Mouse (Mus musculus) limb, embryonic 14.5 days (tissue): ENCODE data around the gene Arhgap9. TPM values are rescaled to one million over a fixed set of nuclear protein-coding genes. Genes with fewer than 3 reads are reported as not detected.

Experiments used
- ATAC-seq: fragments of 200-750 bp; cut with Nextera tagmentation; 2 replicates; pipeline ENCODE4 v1.8.0; 2017; ENCODE audit warnings: low read depth, moderate number of reproducible peaks, moderate TSS enrichment; ENCODE audit not compliant: low FRiP score
- DNase-seq: peaks from one replicate; pipeline ENCODE4 v3.0.0-alpha.2; 2015; ENCODE audit warnings: low spot score
- H3K27ac ChIP-seq: fragments of 300-500 bp; sonication (generic); replicated peaks from 2 replicates; pipeline ENCODE4 v1.5.1; 2014; ENCODE audit warnings: low read depth, mild to moderate bottlenecking, low read length, moderate library complexity, mixed read lengths
- H3K27me3 ChIP-seq: fragments of 300-500 bp; sonication (generic); 2 replicates; pipeline ENCODE4 v1.6.1; 2014; ENCODE audit warnings: low read length, mixed read lengths; ENCODE audit not compliant: control insufficient read depth, insufficient read depth
- H3K36me3 ChIP-seq: fragments of 300-500 bp; sonication (generic); 2 replicates; pipeline ENCODE4 v1.6.1; 2014; ENCODE audit warnings: mild to moderate bottlenecking, low read length, moderate library complexity, mixed read lengths; ENCODE audit not compliant: control insufficient read depth, insufficient read depth
- H3K4me1 ChIP-seq: fragments of 300-500 bp; sonication (generic); 2 replicates; pipeline ENCODE4 v1.6.1; 2014; ENCODE audit warnings: antibody characterized with exemption, low read length, mixed read lengths; ENCODE audit not compliant: control insufficient read depth, insufficient read depth
- H3K4me2 ChIP-seq: fragments of 300-500 bp; sonication (generic); replicated peaks from 2 replicates; pipeline ENCODE4 v1.6.1; 2014; ENCODE audit warnings: low read depth, mild to moderate bottlenecking, low read length, moderate library complexity; ENCODE audit not compliant: severe bottlenecking
- H3K4me3 ChIP-seq: fragments of 300-500 bp; sonication (generic); replicated peaks from 2 replicates; pipeline ENCODE4 v1.5.1; 2014; ENCODE audit warnings: low read length
- H3K9ac ChIP-seq: fragments of 300-500 bp; sonication (generic); 2 replicates; pipeline ENCODE4 v1.6.1; 2014; ENCODE audit warnings: mild to moderate bottlenecking, low read depth, low read length, moderate library complexity; ENCODE audit not compliant: severe bottlenecking
- H3K9me3 ChIP-seq: fragments of 300-500 bp; sonication (generic); 2 replicates; pipeline ENCODE4 v1.6.1; 2016; ENCODE audit warnings: low read length; ENCODE audit not compliant: control insufficient read depth
- POLR2A ChIP-seq: fragments of 200-500 bp; IDR thresholded peaks from 2 replicates; pipeline ENCODE4 v1.8.0; 2012; ENCODE audit warnings: inconsistent platforms, mild to moderate bottlenecking, moderate library complexity, borderline replicate concordance; ENCODE audit not compliant: insufficient read depth, insufficient read length; ENCODE audit errors: extremely low read depth
- WGBS: fragments of 180-500 bp; shearing (Covaris S2); extraction: QIAGEN DNeasy Blood & Tissue Kit; methylation state at CpG from one replicate; pipeline ENCODE4 v1.1.7; 2014; 5-methylcytosine and 5-hydroxymethylcytosine counted together
- polyA plus RNA-seq, 2 experiments: library from polyadenylated mRNA; depleted of rRNA in 1 of 2; stranded (reverse) in 1 of 2; unstranded in 1 of 2; fragments of >200 nt; fragmentation: Nextera tagmentation in 1 of 2; extraction: Ambion mirVana in 1 of 2; gene quantifications; 2 replicates each; pipeline versions ENCODE4 v1.2.1 to v1.2.3; 2012 to 2014

Gene Arhgap9
- polyA plus RNA-seq, 2 experiments, result 5.5 to 5.6 TPM

GRCm38 (mm10) chr10:127355336-127355735 is 33.6 kb downstream of the Arhgap9 start:
- DNase-seq (no peak), ATAC-seq (no peak)
- Histone ChIP-seq H3K9me3 (no peaks in the 10 kb centered on the region), H3K4me2 (no peak overlapping the region), H3K36me3 (no peaks in the 10 kb centered on the region), H3K9ac (no peak overlapping the region), H3K27me3 (no peaks in the 10 kb centered on the region), H3K4me1 (0 out of 2 replicates have a peak, but pooled peaks cover 6% of the 10 kb centered on the region), H3K27ac (no peak overlapping the region), H3K4me3 (no peak overlapping the region)
- WGBS, result 72% methylated on average over 10 of the region's 10 CpGs
- TF ChIP-seq POLR2A, result no peak

- Histone ChIP-seq H3K9me3 (no peaks in the 10 kb centered on the region), H3K27ac (no peak overlapping the region), H3K27me3 (no peaks in the 10 kb centered on the region), H3K4me1 (no peaks in the 10 kb centered on the region), H3K36me3 (no peaks in the 10 kb centered on the region), H3K9ac (no peak overlapping the region), H3K4me3 (no peak overlapping the region), H3K4me2 (no peak overlapping the region)
- WGBS, result 78% methylated on average over 3 of the region's 3 CpGs
- DNase-seq (no peak), ATAC-seq (no peak)
- no peak for TF ChIP-seq POLR2A
Observed at GRCm38 (mm10) chr10:127360714-127361113, 39.0 kb downstream of the Arhgap9 start.

DNA sequence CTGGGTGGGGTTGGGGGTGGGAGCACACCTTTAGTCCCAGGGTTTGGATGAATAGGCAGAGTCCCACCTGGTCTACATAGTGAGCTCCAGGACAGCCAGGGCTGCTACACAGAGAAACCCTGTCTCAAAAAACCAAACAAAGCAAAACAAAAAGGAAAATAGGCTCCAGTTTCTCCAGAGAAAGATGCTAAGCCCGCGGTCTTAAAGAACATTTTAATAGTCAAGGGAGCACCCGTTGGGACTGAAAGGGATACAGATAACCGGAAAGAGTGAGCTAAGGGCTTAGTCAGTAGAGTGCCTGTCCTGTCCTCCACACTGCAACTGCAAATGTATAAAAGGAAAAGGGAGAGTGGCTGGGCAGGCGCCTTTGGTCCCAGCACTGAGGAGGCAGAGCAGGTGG is 45.4 kb downstream of the Arhgap9 start:
- H3K4me1 ChIP-seq, result no peaks in the 10 kb centered on the region
- no peak for TF ChIP-seq POLR2A
- no peak overlapping the region for H3K4me2 ChIP-seq
- no peaks in the 10 kb centered on the region for H3K36me3 ChIP-seq
- 75% methylated on average over 5 of the region's 5 CpGs for WGBS
- no peak overlapping the region for H3K27ac ChIP-seq
- no peak for ATAC-seq
- H3K9me3 ChIP-seq, result no peaks in the 10 kb centered on the region
- no peaks in the 10 kb centered on the region for H3K27me3 ChIP-seq
- H3K9ac ChIP-seq, result no peak overlapping the region
- H3K4me3 ChIP-seq, result no peak overlapping the region
- no peak for DNase-seq

- Histone ChIP-seq H3K9me3 (no peaks in the 10 kb centered on the region), H3K27ac (no peak overlapping the region), H3K36me3 (no peaks in the 10 kb centered on the region), H3K4me2 (no peak overlapping the region), H3K27me3 (no peaks in the 10 kb centered on the region), H3K4me1 (no peaks in the 10 kb centered on the region), H3K4me3 (no peak overlapping the region), H3K9ac (no peak overlapping the region)
- 78% methylated on average over 2 of the region's 2 CpGs for WGBS
- no peak for TF ChIP-seq POLR2A
- ATAC-seq (no peak), DNase-seq (no peak)
Observed at GRCm38 (mm10) chr10:127368273-127368672, 46.5 kb downstream of the Arhgap9 start.

GRCm38 (mm10) chr10:127369834-127370820 is 48.4 kb downstream of the Arhgap9 start, which contains the start of gene Inhbc:
TSS of gene Inhbc (minus strand) at chr10:127370431.
- ATAC-seq (no peak), DNase-seq (no peak)
- Histone ChIP-seq H3K27me3 (no peaks in the 10 kb centered on the region), H3K27ac (no peak within 1 kb of the TSS), H3K4me1 (no peaks in the 10 kb centered on the region), H3K36me3 (no peaks in the 10 kb centered on the region), H3K4me3 (no peak within 1 kb of the TSS), H3K4me2 (no peak within 1 kb of the TSS), H3K9me3 (no peaks in the 10 kb centered on the region), H3K9ac (no peak within 1 kb of the TSS)
- 74% methylated on average over 22 of the region's 22 CpGs for WGBS
- no peak for TF ChIP-seq POLR2A
